Mouse (Mus musculus) embryonic facial prominence, embryonic 12.5 days (tissue): ENCODE data around the gene Mmaa. TPM values are rescaled to one million over a fixed set of nuclear protein-coding genes. Genes with fewer than 3 reads are reported as not detected.

Source experiments
- polyA plus RNA-seq: library from polyadenylated mRNA; unstranded; fragments of >200 nt; fragmentation: Nextera tagmentation; extraction: Ambion mirVana; gene quantifications from 2 replicates; pipeline ENCODE4 v1.2.1, GENCODE M21; 2016

Mmaa gene
- polyA plus RNA-seq, 1 experiment from 2014 or later = 17.8 TPM

Other genes starting within 250 kb of the Mmaa start
- gene 1700011L22Rik, start 46.4 kb downstream of the Mmaa start, polyA plus RNA-seq = not detected in 2 replicates
- gene Smad1, start 104.6 kb upstream of the Mmaa start, polyA plus RNA-seq = 57.5 and 64.8 TPM in 2 replicates